Mouse (Mus musculus) adrenal gland (tissue): ENCODE measurements around the gene Zfp952.
"Not testable (repeated sequence)": the region's sequence is repeated elsewhere in the genome, so short reads cannot be mapped to it uniquely, and the experiment has no call there.

Experiments
- intact Hi-C: fragments of 180-260 bp; cut with DNase I; formaldehyde crosslinking; loops from one replicate; pipeline ENCODE4 v1.15.1; 2025
- long read RNA-seq, 2 experiments: library from polyadenylated mRNA; unstranded; transcript quantifications; one replicate each; pipeline ENCODE4 v2.0.0; 2020; ENCODE audit warnings: borderline replicate concordance in 1 of 2; ENCODE audit not compliant: insufficient replicate concordance in 1 of 2

Gene Zfp952
- long read RNA-seq, experiment 1, partial matches to known transcripts: 0 of 3 reads
- long read RNA-seq, experiment 1, other reads (novel, unspliced or antisense): 3 of 3 reads
- long read RNA-seq, experiment 2, partial matches to known transcripts: 0 of 6 reads
- long read RNA-seq, experiment 2, other reads (novel, unspliced or antisense): 2 of 6 reads

GRCm38 (mm10) chr17:32992699-32993474 is at the start of gene Zfp952:
Gene Zfp952, plus strand, starts transcription at chr17:32993129.
- intact Hi-C loops: no loop called here

- intact Hi-C loops: no loop called here
Measured at GRCm38 (mm10) chr17:32943661-32944060, 49.3 kb upstream of the Zfp952 start.

- intact Hi-C loops: no loop called here
Measured at GRCm38 (mm10) chr17:32944402-32945035, 48.4 kb upstream of the Zfp952 start.

- intact Hi-C loops: no loop called here
Measured at GRCm38 (mm10) chr17:32946716-32947115, 46.2 kb upstream of the Zfp952 start.

- intact Hi-C loops: no loop called here
Measured at GRCm38 (mm10) chr17:32947215-32947914, 45.6 kb upstream of the Zfp952 start, which contains the start of gene Cyp4f13. Gene Cyp4f13, minus strand, starts transcription at chr17:32947402.

GRCm38 (mm10) chr17:32950136-32950535 is 42.8 kb upstream of the Zfp952 start:
- intact Hi-C loops: loop anchor here (5.0 kb wide), 2 partner anchors 43 to 93 kb away; no protein-coding TSS in a partner anchor

GRCm38 (mm10) chr17:32951006-32951405 is 41.9 kb upstream of the Zfp952 start:
- intact Hi-C loops: loop anchor here (5.0 kb wide), 2 partner anchors 44 to 94 kb away; no protein-coding TSS in a partner anchor

GRCm38 (mm10) chr17:32951441-32951840 is 41.5 kb upstream of the Zfp952 start:
- intact Hi-C loops: loop anchor here (5.0 kb wide), 2 partner anchors 44 to 94 kb away; no protein-coding TSS in a partner anchor

GRCm38 (mm10) chr17:32965253-32965622 is 27.7 kb upstream of the Zfp952 start:
- intact Hi-C loops: no loop called here

- intact Hi-C loops: no loop called here
Measured at GRCm38 (mm10) chr17:32965623-32966290, 27.2 kb upstream of the Zfp952 start, which contains the start of gene Zfp472. Gene Zfp472, plus strand, starts transcription at chr17:32965814.

- intact Hi-C loops: no loop called here
Measured at GRCm38 (mm10) chr17:32981361-32981760, 11.6 kb upstream of the Zfp952 start.

GRCm38 (mm10) chr17:32986301-32986700 is 6.6 kb upstream of the Zfp952 start:
- intact Hi-C loops: no loop called here

- intact Hi-C loops: no loop called here
Measured at GRCm38 (mm10) chr17:32991965-32992698, 797 bp upstream of the Zfp952 start.

GRCm38 (mm10) chr17:32998492-32998891 is 5.6 kb downstream of the Zfp952 start:
- intact Hi-C loops: no loop called here

GRCm38 (mm10) chr17:33008337-33008736 is 15.4 kb downstream of the Zfp952 start:
- intact Hi-C loops: no loop called here

GRCm38 (mm10) chr17:33020434-33020833 is 27.5 kb downstream of the Zfp952 start:
- intact Hi-C loops: not testable (repeated sequence)

- intact Hi-C loops: no loop called here
Measured at GRCm38 (mm10) chr17:33032376-33032775, 39.4 kb downstream of the Zfp952 start.

GRCm38 (mm10) chr17:33032900-33033891 is 40.3 kb downstream of the Zfp952 start, which contains the start of gene Zfp763:
Gene Zfp763, minus strand, starts transcription at chr17:33033402.
- intact Hi-C loops: no loop called here
